Mouse (Mus musculus): ENCODE measurements at regions not wholly inside any gene's neighbourhood (a gene's known extent, or its start where the extent isn't known, plus 50 kb on each side); places are given as distances from the start of the nearest gene placed in this dataset.

- DNase-seq: no peak
Measured at GRCm38 (mm10) chr2:75352564-75352963, 306.5 kb upstream of the Hnrnpa3 start.

- DNase-seq: no peak
Measured at GRCm38 (mm10) chr2:75356691-75357375, 302.2 kb upstream of the Hnrnpa3 start.

DNA sequence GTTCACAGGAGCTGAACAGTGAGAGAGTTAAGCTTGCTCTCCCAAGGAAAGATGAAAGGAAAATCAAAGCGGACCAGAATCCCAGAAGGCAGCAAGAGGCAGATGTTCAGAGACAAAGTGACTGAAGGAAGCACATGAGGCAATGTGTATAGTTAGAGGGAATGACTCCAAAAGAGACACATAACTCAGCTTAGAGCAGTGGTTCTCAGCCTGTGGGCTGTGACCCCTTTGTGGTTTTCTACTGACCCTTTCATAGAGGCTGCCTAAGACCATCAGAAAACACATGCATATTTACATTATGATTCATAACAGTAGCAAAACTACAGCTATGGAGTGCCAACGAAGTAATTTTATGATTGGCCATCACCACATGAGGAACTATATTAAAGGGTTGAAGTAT is 301.5 kb upstream of the Hnrnpa3 start:
- DNase-seq: no peak

GRCm38 (mm10) chr2:75360936-75361335 is 298.1 kb upstream of the Hnrnpa3 start:
- no peak for DNase-seq

- DNase-seq: no peak
Measured at GRCm38 (mm10) chr2:75376666-75377065, 282.4 kb upstream of the Hnrnpa3 start.

DNA sequence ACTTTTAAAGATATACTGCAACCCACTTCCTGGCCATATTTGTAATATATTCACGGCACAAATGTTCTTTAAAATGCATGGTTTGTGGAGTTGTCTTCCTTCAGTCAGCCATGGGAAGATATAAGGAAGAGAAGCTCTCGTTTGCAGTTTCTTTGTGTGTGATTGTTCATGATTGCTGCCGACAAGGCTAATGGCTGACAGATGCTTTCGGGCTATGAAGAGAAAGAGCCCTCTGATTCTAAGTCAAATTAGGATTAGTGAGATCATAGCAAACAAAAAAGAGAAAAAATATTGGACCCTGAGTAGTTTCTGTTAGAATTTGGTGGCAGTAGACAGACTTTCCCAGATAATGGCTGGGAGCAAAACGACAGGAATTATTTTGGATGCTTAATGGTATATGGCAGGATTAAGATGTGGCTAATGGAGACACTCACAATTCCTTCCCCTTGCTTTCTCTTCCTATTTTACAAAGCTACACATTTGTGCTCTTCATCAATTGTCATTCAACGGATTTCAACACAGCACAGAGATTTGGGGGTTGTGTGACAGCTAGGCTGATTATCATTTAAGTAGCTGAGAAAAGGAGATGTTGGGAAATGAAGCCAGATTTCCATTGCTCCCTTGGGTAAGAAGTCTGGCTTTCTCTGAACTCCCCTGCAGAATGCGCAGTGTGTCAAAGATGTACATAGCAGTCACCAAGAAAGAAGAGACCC is 273.4 kb upstream of the Hnrnpa3 start:
- DNase-seq: no peak

- no peak for DNase-seq
Measured at GRCm38 (mm10) chr2:75386636-75387035, 272.4 kb upstream of the Hnrnpa3 start.

DNA sequence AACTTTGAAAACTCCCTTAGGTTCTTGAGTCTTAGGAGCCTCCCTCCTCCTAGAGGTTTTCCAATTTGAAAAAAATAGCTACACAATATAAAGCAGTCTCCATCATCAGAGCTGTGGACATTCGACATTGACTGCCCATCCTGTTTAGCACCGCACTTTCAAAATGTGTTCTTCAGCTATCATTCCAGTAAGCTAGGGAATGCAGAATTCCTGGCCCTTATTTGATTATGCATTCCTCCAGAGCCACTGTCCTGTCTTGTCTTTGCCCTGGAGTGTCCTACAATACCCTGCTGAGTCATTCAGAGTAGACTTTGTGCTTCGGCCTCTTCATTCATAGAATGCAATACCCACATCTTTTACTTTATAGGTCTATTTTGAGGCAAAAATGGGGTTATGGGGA is 267.0 kb upstream of the Hnrnpa3 start:
- DNase-seq: no peak

- no peak for DNase-seq
Measured at GRCm38 (mm10) chr2:75394928-75395673, 264.0 kb upstream of the Hnrnpa3 start.

DNA sequence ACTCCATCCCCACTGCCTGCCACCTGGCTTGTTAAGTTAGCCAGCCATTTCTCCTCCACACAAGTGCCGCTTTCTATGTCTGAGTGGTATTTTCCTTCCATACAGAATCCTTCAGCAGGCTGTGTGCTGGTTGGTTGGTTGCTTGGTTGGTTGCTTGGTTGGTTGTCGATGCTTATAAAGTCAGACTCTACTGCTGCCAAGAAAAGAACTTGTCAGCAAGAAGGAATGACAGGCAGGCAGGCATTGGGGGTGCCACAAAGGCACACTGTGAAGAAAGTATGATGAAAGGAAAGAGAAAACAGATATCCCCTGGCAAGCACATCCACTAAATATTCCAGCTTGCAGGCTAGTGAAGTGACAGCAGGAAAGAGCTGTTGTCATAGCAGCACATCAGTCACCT is 263.0 kb upstream of the Hnrnpa3 start:
- DNase-seq: no peak

GRCm38 (mm10) chr2:75400291-75400870 is 258.7 kb upstream of the Hnrnpa3 start:
- no peak for DNase-seq

DNA sequence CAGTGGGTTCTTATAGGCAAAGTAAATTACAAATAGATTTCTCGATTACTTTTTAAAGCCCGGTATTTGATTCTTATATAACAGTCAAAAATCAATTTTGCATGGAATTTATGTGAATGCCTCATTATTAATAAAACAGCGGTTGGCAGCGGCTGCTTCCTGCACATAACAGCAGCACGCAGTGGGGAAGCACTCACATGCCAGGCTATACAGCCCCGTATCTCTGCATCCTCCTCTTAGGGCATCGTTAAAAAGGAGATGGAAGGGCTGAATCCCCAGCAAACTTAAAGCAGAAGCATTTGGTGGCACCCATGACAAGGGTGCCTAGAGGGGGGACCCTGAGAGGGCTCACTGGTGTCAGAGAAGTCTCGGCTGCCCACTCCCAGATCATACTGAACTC is 255.3 kb upstream of the Hnrnpa3 start:
- DNase-seq: no peak

- DNase-seq: no peak
Measured at GRCm38 (mm10) chr2:75405524-75406214, 253.4 kb upstream of the Hnrnpa3 start.

DNA sequence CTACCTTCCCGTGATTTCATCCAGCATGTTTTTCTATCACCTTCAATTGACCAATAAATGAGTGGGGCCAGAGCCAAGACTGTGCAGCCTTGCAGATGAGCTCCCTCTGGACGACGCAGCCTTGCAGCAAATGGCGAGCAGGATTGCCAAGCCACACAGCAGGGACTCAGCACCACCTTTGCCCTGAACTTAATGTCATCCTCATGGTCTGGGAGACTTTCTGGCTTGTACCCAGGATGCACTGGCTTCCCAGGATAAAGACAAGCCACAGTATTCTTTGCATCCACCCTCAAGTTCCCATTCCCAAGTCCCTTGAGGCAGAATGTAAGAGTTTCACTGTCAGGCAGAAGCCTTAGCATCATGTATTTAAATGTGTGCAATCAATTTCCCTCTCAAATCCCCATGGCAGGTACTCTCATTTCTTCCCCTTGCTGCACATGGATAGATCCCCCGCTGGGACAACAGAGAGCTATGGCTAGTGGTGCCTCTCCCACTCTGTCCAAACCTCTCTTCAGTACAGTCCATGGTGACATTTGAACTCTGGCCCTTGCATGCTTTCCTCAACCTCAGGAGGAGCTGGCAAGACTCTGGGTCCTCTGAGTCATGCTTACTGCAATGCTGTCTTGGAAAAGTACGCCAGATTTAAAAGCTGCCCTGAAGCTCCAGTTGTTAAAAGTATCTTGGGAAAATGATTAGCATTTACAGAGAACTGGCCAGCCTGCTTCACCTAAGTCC is 252.2 kb upstream of the Hnrnpa3 start:
- DNase-seq: no peak

DNA sequence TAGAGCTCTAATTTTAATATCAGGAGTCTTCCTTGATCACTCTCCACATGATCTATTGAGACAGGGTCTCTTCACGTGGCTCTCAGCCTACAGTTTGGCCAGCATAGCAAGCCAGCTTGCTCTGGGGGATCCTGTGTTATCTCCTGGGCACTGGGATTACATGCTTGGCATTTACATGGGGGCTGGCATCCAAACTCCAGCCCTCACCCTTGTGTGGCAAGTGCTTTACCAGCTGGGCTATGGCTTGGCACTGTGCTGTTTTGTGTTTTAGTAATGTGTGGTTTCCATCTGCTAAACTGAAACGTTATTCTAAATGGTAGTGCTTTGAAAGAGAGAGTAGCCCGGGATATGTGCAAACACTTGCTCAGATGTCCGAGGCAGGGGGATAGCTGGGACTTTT is 251.5 kb upstream of the Hnrnpa3 start:
- no peak for DNase-seq

- no peak for DNase-seq
Measured at GRCm38 (mm10) chr2:75408016-75408415, 251.0 kb upstream of the Hnrnpa3 start.

DNA sequence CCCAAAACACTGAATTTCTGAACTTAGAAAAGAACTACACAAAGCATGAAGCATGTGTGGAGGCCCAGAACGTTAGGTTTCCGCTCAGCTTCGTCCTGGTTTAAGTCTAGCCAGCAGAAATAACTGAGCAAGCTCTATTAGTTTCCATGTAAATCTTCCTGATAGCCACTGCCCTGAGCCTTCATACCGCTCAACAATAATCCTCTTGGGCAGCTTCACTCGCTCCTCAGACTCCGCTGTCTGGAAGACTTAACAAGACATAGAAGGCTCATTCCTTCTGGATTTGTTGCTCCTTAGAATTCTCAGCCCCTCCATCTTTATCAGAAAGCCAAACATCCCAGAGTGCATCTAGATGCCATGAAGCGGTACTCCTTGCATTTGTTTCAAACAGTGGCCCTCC is 249.3 kb upstream of the Hnrnpa3 start:
- DNase-seq: no peak

- no peak for DNase-seq
Measured at GRCm38 (mm10) chr2:75412735-75413134, 246.3 kb upstream of the Hnrnpa3 start.

GRCm38 (mm10) chr2:75418689-75419088 is 240.4 kb upstream of the Hnrnpa3 start:
- DNase-seq: no peak

- DNase-seq: no peak
Measured at GRCm38 (mm10) chr2:75419142-75419541, 239.9 kb upstream of the Hnrnpa3 start.

GRCm38 (mm10) chr2:75422798-75423685 is 236.0 kb upstream of the Hnrnpa3 start:
- no peak for DNase-seq
